Mouse (Mus musculus): ENCODE results near the gene Coq7. TPM values are rescaled to one million over a fixed set of nuclear protein-coding genes. Genes with fewer than 3 reads are reported as not detected.
A peak's percentile ranks its signal among the peaks of the same experiment; 100 is the strongest.

Coq7 gene
- polyA plus RNA-seq, 1 experiment from 2014 or later, result 206 TPM

DNA sequence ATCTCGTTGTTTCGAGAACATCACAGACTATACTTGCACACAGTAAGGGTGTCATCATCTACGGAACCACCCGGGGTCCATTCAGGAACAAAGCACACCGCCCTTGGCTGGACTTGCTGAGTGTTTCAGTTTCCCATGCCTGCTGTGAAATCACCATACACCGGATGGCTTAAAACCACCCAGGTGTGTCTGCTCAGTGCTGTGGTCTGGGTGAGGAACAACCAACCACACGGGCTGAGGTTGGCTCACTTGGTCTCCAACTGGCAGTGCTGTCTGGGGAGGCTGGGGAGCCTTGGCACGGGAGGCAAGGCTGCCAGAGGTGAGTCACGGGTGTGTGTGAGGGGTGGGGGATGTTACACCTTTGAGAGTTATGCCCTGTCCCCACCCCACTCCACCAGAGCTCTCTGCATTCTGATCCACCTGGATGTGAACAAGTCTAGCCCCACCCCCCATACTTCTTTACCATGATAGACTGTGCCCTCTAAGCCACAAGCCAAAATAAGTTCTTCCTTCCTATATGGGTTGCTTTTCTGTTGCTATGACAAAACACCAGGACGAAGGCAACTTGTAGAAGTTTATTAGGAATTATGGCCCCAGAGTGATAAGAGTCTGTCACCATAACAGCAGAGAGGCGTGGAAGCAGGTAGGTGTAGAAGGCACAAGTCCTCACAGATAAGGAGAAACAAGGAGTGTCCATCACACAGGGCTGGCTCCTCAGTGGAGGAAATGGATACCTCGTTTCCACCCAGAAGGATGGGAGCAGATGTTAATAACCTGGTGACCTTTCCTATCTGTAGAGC is 34.0 kb downstream of the Coq7 start:
- WGBS, result 76% methylated on average over 12 of the region's 12 CpGs
- no peaks in the 10 kb centered on the region for H3K4me1 ChIP-seq (ENCODE audit: control insufficient read depth in 2 of 2, insufficient read depth in 2 of 2, low read length in 2 of 2)
- no peaks in the 10 kb centered on the region for H3K36me3 ChIP-seq (ENCODE audit: control insufficient read depth, insufficient read depth, low read length)
- H3K4me3 ChIP-seq (ENCODE audit: control insufficient read depth in 1 of 2, insufficient read depth in 1 of 2, low read depth in 1 of 2, low read length in 2 of 2), result no peak overlapping the region
- 0 out of 2 replicates have a peak, but pooled peaks cover 3% of the 10 kb centered on the region for H3K27me3 ChIP-seq (ENCODE audit: control insufficient read depth, insufficient read depth, low read length)
- H3K9me3 ChIP-seq (ENCODE audit: control insufficient read depth, low read length), result no peaks in the 10 kb centered on the region
- H3K27ac ChIP-seq (replicated peaks in 1 of 2; ENCODE audit: control insufficient read depth in 1 of 2, insufficient read depth in 1 of 2, low read depth in 2 of 2, low read length in 2 of 2), result no peak overlapping the region
- H3K9ac ChIP-seq (ENCODE audit: low read length), result no peak overlapping the region
- no peak for ATAC-seq (ENCODE audit: insufficient number of reproducible peaks, insufficient read depth, low FRiP score, low read depth)
- no peak overlapping the region for H3K4me2 ChIP-seq (ENCODE audit: low read length)

DNA sequence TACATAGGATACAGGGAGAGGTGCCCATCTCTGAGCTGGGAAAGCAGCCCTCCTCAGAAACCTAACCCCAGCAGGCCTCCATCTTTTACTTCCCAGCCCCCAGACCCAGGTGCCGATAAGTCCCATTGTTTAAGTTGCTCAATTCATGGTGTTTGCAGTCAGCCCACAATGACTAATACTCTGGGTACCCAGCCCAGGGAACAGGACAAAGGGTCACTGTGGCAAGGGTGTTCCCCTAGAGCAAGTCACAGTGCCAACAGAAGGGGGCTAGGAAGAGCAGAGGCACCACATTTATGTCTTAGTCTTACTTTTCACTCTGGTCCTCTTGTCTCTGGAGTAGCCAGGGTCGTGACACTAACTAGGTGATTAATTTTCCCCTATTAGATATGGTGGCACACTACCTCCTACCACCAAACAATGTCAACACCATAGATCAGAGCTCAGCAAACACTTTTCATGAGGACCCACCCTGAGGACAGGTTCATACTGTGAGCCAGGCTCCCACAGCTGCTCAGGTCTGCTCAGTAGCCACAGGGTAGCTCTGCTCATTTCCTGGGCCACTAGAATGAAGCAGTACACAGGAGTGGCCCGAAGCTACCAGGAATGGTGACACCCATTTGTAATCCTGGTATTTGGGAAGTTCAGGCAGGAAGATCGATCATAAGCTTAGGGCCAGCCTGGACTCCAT is 38.1 kb downstream of the Coq7 start:
- Histone ChIP-seq H3K4me1 (ENCODE audit: control insufficient read depth in 2 of 2, insufficient read depth in 2 of 2, low read length in 2 of 2) (peaks cover 0 to 12% of the 10 kb centered on the region in 2 experiments; a peak in 1 of 4 replicates), H3K36me3 (ENCODE audit: control insufficient read depth, insufficient read depth, low read length) (0 out of 2 replicates have a peak, but pooled peaks cover 5% of the 10 kb centered on the region), H3K9me3 (ENCODE audit: control insufficient read depth, low read length) (no peaks in the 10 kb centered on the region), H3K27ac (replicated peaks in 1 of 2; ENCODE audit: control insufficient read depth in 1 of 2, insufficient read depth in 1 of 2, low read depth in 2 of 2, low read length in 2 of 2) (no peak overlapping the region), H3K9ac (ENCODE audit: low read length) (no peak overlapping the region), H3K4me3 (ENCODE audit: control insufficient read depth in 1 of 2, insufficient read depth in 1 of 2, low read depth in 1 of 2, low read length in 2 of 2) (no peak overlapping the region), H3K4me2 (ENCODE audit: low read length) (no peak overlapping the region), H3K27me3 (ENCODE audit: control insufficient read depth, insufficient read depth, low read length) (peaks cover 14% of the 10 kb centered on the region)
- WGBS, result 79% methylated on average over 4 of the region's 4 CpGs
- ATAC-seq (ENCODE audit: insufficient number of reproducible peaks, insufficient read depth, low FRiP score, low read depth), result no peak

DNA sequence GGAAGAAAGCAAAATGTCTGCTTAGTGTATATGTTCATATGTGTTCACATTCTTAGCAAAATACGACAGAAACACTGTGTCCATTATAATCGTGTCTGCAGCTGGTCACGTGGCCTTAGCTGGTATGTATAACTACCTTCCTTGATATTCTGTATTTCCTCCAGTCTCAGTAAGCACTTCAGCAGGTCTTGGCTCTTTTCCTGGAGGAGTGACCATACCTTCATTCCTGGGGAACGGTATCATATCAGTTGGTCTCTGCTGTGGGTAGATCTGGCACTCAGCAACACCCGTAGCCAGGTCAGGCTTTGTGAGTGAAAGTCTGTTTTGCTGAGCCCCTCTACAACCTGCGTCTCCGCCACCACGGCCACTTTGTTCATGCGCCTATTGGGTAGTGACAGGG is 39.3 kb downstream of the Coq7 start:
- Histone ChIP-seq H3K4me1 (ENCODE audit: control insufficient read depth in 2 of 2, insufficient read depth in 2 of 2, low read length in 2 of 2) (peaks cover 0 to 18% of the 10 kb centered on the region in 2 experiments; a peak in 3 of 4 replicates), H3K4me3 (ENCODE audit: control insufficient read depth in 1 of 2, insufficient read depth in 1 of 2, low read depth in 1 of 2, low read length in 2 of 2) (no peak overlapping the region), H3K27me3 (ENCODE audit: control insufficient read depth, insufficient read depth, low read length) (peaks cover 17% of the 10 kb centered on the region), H3K27ac (replicated peaks in 1 of 2; ENCODE audit: control insufficient read depth in 1 of 2, insufficient read depth in 1 of 2, low read depth in 2 of 2, low read length in 2 of 2) (no peak overlapping the region), H3K9ac (ENCODE audit: low read length) (no peak overlapping the region), H3K4me2 (ENCODE audit: low read length) (no peak overlapping the region), H3K36me3 (ENCODE audit: control insufficient read depth, insufficient read depth, low read length) (peaks cover 12% of the 10 kb centered on the region; the same call in 1 of the 2 replicates), H3K9me3 (ENCODE audit: control insufficient read depth, low read length) (no peaks in the 10 kb centered on the region)
- no peak for ATAC-seq (ENCODE audit: insufficient number of reproducible peaks, insufficient read depth, low FRiP score, low read depth)
- WGBS, result 56% methylated on average over 9 of the region's 9 CpGs

DNA sequence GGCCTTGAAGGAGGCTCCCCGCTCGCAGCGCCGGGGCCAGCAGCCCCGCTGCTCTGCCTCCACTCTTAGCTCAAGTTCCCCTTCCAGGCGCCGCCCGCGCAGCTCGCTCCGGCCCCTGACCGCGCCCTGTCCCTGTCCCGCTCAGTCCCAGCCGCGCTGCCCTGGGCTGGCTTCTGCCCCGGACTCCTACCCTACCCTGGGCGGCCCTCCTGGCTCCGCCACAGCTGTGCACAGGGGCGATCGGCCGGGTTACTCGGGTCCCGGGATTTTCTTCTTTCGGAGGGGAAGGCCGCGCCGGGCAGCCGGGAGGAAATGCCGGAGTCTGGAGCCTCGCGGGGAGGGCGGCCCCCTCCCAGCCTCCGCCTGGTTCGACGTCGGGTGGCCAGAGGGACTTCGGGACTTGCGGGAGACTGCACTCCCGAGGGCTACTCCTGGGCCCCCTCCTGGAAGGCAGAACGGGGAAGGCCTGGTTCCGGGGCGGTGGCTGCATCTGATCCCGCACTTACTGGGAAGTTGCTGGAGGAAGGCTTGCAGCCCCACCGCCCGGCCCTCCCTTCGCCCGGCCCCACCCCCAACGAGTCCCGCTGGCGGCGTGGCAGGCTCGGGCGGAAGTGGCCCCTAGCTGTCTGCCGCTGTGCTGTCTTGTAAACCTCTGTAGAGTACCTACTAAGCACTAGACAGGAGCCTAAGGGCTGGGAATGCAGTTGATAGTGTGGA is 41.6 kb downstream of the Coq7 start, which contains the start of gene Itpripl2:
Gene Itpripl2, minus strand, starts transcription at position 545 of the 717 bp plus-strand sequence.
- Histone ChIP-seq H3K27ac (replicated peaks in 1 of 2; ENCODE audit: control insufficient read depth in 1 of 2, insufficient read depth in 1 of 2, low read depth in 2 of 2, low read length in 2 of 2) (peak within 1 kb of the TSS; percentile 74 to 89), H3K9ac (ENCODE audit: low read length) (peak within 1 kb of the TSS; percentile 93), H3K9me3 (ENCODE audit: control insufficient read depth, low read length) (no peaks in the 10 kb centered on the region), H3K4me1 (ENCODE audit: control insufficient read depth in 2 of 2, insufficient read depth in 2 of 2, low read length in 2 of 2) (peaks cover 4 to 33% of the 10 kb centered on the region in 2 experiments), H3K27me3 (ENCODE audit: control insufficient read depth, insufficient read depth, low read length) (peaks cover 17% of the 10 kb centered on the region), H3K36me3 (ENCODE audit: control insufficient read depth, insufficient read depth, low read length) (peaks cover 18% of the 10 kb centered on the region), H3K4me3 (ENCODE audit: control insufficient read depth in 1 of 2, insufficient read depth in 1 of 2, low read depth in 1 of 2, low read length in 2 of 2) (peak within 1 kb of the TSS; percentile 76 to 83), H3K4me2 (ENCODE audit: low read length) (peak within 1 kb of the TSS; percentile 89)
- 1% methylated on average over 53 of the region's 55 CpGs for WGBS
- ATAC-seq (ENCODE audit: insufficient number of reproducible peaks, insufficient read depth, low FRiP score, low read depth), result peak; percentile 77

DNA sequence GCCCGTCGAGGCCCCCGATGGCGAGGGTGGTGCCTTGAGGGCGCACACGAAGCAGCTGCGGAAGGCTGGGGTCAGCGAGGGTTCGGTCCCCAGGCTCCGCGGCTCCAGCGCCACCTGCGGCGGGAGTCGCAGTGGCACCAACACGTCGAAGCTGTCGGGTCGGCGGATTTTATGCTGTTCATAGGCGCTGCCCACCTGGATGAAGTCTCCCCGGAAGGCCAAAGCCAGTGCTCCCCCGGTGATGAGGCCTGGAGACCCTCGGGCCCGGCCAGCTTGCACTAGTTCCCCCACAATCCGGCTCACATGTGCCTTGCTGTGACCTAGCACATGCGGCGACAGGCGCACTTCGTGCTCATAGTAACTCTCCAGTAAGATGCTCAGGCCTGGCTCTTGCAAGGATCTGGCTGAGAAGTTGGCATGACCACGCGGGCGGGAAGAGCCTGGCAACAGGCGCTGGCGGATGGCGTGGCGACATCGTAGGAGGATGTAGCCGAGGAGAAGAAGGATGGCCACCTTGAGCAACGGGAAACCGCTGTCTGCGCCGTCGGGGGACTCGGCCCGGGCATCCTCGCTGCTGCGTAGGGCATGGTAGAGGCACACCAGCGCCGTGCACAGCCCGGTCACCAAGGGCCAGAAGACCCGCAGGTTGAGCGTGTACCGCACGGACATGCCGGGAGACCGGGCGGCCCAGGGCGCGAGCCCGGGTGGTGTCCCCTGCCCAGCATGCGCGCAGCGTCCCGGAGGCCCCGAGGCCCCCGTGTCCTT is 42.3 kb downstream of the Coq7 start:
- H3K9me3 ChIP-seq (ENCODE audit: control insufficient read depth, low read length), result no peaks in the 10 kb centered on the region
- 3% methylated on average over 67 of the region's 67 CpGs for WGBS
- peak overlapping the region; percentile 93 for H3K9ac ChIP-seq (ENCODE audit: low read length)
- H3K27ac ChIP-seq (replicated peaks in 1 of 2; ENCODE audit: control insufficient read depth in 1 of 2, insufficient read depth in 1 of 2, low read depth in 2 of 2, low read length in 2 of 2), result peak overlapping the region; percentile 74 to 89
- peak; percentile 48; the same call in 1 of the 2 replicates for ATAC-seq (ENCODE audit: insufficient number of reproducible peaks, insufficient read depth, low FRiP score, low read depth)
- H3K4me1 ChIP-seq (ENCODE audit: control insufficient read depth in 2 of 2, insufficient read depth in 2 of 2, low read length in 2 of 2), result peaks cover 4 to 33% of the 10 kb centered on the region in 2 experiments
- H3K4me3 ChIP-seq (ENCODE audit: control insufficient read depth in 1 of 2, insufficient read depth in 1 of 2, low read depth in 1 of 2, low read length in 2 of 2), result peak overlapping the region; percentile 76 to 83
- peaks cover 18% of the 10 kb centered on the region for H3K36me3 ChIP-seq (ENCODE audit: control insufficient read depth, insufficient read depth, low read length)
- H3K4me2 ChIP-seq (ENCODE audit: low read length), result peak overlapping the region; percentile 89
- H3K27me3 ChIP-seq (ENCODE audit: control insufficient read depth, insufficient read depth, low read length), result peaks cover 17% of the 10 kb centered on the region

DNA sequence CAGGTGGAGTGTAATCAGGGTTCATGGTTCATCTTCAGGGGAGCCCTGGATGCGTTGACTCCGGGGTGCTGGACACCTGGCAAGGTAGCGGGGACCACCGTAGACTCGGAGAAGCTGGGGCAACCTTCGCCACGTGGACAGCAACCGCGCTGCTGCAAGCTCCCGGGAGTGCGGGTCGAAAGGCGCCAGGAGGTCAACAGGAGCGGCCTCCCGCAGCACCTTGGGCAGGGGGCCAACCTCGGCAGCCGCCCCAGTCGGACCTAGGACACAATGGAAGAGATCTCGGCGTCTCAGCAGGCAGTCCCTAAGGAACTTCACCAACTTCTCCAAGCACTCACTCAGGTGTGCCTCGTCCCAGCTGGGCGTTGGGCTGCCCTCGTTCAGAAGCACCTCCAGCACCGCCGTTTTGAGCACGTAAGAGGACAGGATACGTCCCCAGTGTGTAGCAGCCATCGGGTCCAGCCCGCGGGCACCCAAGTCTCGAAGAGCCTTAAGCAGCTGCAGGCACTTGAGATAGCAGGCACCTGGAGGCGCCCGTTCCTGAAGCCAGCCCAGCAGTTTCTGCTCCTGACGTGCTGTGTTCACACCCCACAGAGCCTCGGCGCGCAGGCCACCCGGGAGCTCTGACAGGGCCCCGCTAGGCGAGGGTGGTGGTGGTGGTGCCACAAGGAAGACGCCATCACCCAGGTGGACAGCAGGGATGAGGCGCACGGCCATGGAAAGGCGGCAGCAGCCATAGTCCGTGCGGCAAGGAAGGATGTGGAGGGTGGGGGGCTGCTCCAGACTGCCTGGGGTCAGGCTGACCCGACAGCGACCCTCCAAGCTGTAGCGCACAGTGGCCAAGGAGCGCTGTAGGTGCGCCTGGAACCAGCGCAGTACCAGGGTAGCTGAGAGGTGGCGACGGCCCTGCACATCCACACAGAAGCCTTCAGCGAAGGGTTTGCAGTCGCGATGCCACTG is 43.2 kb downstream of the Coq7 start:
- Histone ChIP-seq H3K36me3 (ENCODE audit: control insufficient read depth, insufficient read depth, low read length) (peaks cover 26% of the 10 kb centered on the region), H3K4me1 (ENCODE audit: control insufficient read depth in 2 of 2, insufficient read depth in 2 of 2, low read length in 2 of 2) (peaks cover 4 to 33% of the 10 kb centered on the region in 2 experiments), H3K4me3 (ENCODE audit: control insufficient read depth in 1 of 2, insufficient read depth in 1 of 2, low read depth in 1 of 2, low read length in 2 of 2) (peak overlapping the region; percentile 76 to 83), H3K4me2 (ENCODE audit: low read length) (peak overlapping the region; percentile 89), H3K9me3 (ENCODE audit: control insufficient read depth, low read length) (no peaks in the 10 kb centered on the region), H3K9ac (ENCODE audit: low read length) (peak overlapping the region; percentile 93), H3K27ac (replicated peaks in 1 of 2; ENCODE audit: control insufficient read depth in 1 of 2, insufficient read depth in 1 of 2, low read depth in 2 of 2, low read length in 2 of 2) (peak overlapping the region in 1 of 2 experiments; percentile 89; a peak in 1 of 4 replicates), H3K27me3 (ENCODE audit: control insufficient read depth, insufficient read depth, low read length) (peaks cover 14% of the 10 kb centered on the region)
- no peak for ATAC-seq (ENCODE audit: insufficient number of reproducible peaks, insufficient read depth, low FRiP score, low read depth)
- 26% methylated on average over 57 of the region's 57 CpGs for WGBS
